ENCODE assay signal across 16 mouse cellular contexts in the genomic region with DNA sequence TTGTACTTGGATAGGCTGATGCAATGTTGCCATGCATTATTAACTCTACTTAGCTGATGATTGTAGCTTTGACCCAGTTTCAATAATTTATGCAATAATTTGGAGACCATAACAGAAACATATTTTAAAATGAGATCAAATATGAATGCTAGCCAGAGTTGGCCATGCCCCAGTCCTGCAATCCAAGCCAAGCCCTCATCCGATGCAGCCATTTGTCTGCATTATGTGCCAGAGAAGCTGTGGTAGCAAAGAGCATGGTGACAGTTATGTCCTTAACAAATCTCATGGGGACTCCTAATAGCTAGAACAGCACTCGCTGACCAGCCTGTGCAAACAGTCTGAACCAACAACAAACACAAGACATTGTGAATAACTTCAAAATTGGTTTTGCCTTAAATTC.
"Had no signal": no experiment of that assay in that cellular context is flagged by ENCODE, and none has a peak within 500 bp of the region (broad histone marks: within the 10 kb centered on the region; RNA-seq: fewer than 3 reads in every experiment).

No protein-coding gene starts in this region.

- H3K27ac ChIP-seq: kidney, postnatal 0 days; limb, embryonic 15.5 days; liver, embryonic 14.5 days; macrophage; midbrain, embryonic 15.5 days; neural tube, embryonic 13.5 days had no signal

- DNase-seq: kidney, postnatal 36 days; layer of hippocampus, adult 9-11 months; lung, adult 18-20 months; retina, postnatal 1 day; right cerebral cortex, postnatal 4 days; spleen, adult 18-20 months; thymus, adult 18-20 months; thymus, postnatal 14 days had no signal

- H3K36me3 ChIP-seq: limb, embryonic 15.5 days; midbrain, embryonic 15.5 days; neural tube, embryonic 13.5 days had no signal

- H3K4me2 ChIP-seq: limb, embryonic 15.5 days; midbrain, embryonic 11.5 days; midbrain, embryonic 15.5 days; neural tube, embryonic 13.5 days had no signal

- H3K9ac ChIP-seq: limb, embryonic 15.5 days; liver, embryonic 14.5 days; midbrain, embryonic 15.5 days; neural tube, embryonic 13.5 days had no signal

- H3K27me3 ChIP-seq: limb, embryonic 15.5 days; megakaryocyte, embryonic 14.5 days; midbrain, embryonic 15.5 days; neural tube, embryonic 13.5 days had no signal

- H3K4me1 ChIP-seq: limb, embryonic 15.5 days; megakaryocyte, embryonic 14.5 days; midbrain, embryonic 15.5 days; neural tube, embryonic 13.5 days had no signal

- H3K9me3 ChIP-seq: limb, embryonic 15.5 days; midbrain, embryonic 15.5 days; neural tube, embryonic 13.5 days had no signal

- H3K4me3 ChIP-seq: limb, embryonic 15.5 days; megakaryocyte, embryonic 14.5 days; midbrain, embryonic 15.5 days; neural tube, embryonic 13.5 days had no signal

- ATAC-seq: midbrain, embryonic 15.5 days had no signal
